Mouse (Mus musculus) heart, adult 11 months (tissue): ENCODE measurements around the gene Cbr2.

ENCODE experiments used
- DNase-seq: peaks from one replicate; pipeline ENCODE4 v3.0.0; 2022

Gene Cbr2

DNA sequence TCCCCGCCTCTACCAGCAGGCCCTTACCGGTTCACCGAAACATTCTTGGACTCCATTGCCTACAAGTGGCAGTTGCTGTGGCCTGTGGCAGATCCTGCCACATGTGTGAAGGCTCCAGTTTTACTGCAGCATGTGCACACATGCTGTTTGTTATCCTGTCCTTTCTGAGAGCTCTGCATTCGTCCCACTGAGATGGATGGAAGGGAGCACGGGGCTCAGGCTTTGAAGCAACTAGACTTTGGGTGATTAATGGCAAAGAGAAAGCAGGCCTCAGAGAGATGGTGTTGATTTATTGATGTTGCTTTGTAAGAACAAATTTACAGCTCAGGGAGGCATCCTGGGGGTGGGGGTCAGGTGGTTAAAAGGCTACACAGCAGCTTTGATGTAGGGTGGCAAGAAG, 21.2 kb downstream of the Cbr2 start:
- DNase-seq: no peak

GRCm38 (mm10) chr11:120709551-120709950, 22.4 kb downstream of the Cbr2 start:
- DNase-seq: no peak

DNA sequence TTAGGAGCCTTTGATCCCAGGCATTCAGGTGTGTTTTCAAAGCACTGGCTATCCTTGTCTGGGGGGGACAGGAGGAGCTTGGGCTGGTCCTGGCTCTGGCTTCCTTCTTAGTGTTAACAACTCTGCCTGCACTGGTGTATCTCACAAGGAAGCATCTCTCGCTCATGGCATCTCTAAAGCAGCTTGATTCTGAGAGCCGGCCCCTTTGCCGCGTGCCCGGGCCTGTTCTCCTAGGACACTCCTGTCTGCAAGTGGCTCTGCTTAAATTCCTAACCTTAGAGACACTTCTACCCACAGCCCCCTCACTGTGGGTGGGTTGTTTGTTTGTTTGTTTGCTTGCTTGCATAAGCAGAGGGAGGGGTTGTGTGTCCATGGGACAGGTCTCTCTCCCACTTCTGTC, 23.9 kb downstream of the Cbr2 start:
- DNase-seq: no peak

DNA sequence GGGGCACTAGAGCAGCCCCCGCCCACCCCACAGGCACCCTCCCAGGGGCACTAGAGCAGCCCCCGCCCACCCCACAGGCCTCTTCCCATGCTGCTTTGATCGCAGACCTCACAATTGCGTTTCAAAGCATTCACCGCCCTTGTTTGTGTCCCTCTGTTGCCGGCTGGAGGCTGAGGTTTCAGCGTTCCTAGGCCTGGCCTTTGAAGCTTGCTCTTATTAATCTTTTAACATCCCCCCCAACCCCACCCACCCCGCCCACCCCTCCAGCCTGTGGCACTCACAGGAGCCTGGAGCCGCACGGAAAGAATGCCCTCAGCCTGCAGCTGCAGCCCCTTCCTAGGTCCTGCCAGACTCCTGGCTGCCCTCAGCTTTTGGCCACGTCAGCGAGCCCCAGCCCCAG, 24.7 kb downstream of the Cbr2 start:
- no peak for DNase-seq

DNA sequence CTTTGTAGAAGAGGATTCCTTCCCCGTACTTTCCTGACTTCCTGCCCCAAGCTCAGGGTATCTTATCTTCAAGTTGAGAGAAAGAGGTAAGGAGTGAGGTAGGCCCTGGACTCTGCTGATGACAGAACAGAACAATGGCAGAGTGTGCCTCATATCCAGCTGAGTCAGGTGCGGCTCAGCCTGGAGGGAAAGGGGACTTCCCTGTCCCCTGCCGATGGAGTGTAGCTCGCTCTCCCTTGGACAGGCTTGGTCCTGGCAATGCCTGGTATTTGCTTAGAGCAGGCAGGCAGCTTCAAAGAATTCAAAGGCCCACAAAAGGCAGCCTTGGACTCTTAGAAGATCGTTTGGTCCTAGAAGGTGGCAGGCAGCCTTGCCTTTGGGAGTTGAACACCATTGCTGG, 25.8 kb downstream of the Cbr2 start:
- no peak for DNase-seq

DNA sequence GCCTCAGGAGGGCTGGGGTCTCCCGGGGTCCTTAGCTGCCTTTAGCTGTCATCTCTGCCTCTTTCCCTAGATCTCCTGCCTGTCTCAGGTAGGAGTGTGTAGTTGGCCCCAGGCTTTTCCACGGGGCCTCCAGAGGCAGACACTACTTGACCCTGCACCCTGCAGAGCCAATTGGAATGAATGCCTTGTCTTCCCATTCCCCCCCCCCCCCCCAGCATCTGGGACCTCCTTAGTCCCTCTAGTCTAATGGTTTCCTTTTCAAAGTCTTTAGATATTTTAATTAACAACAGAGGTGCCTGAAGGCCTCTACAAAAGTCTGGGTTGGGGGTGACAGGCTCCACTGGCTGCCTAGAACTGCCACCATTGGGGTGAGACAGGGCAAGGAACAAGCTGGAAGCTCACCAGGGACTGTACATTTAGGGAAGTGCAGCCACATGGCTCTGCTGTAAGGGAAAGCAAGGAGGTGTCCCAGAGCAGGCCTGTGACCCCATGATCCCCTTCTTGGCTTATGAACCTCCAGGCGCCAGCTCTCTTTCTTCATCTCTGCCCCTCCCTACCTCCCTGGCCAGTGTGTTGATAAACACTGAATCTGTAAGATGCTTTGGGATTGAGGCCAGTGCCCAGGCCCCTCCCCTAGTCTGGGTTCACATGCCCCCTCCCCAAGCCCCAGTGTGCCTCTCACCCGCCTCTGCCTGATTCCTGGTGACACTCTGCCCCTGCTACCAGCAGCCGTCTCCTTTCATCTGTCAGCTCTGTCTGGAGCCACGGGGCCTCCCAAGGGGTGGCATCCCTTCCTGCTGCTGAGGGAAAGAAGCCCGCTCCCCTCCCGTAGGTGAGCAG, 27.2 kb downstream of the Cbr2 start:
- DNase-seq: no peak

DNA sequence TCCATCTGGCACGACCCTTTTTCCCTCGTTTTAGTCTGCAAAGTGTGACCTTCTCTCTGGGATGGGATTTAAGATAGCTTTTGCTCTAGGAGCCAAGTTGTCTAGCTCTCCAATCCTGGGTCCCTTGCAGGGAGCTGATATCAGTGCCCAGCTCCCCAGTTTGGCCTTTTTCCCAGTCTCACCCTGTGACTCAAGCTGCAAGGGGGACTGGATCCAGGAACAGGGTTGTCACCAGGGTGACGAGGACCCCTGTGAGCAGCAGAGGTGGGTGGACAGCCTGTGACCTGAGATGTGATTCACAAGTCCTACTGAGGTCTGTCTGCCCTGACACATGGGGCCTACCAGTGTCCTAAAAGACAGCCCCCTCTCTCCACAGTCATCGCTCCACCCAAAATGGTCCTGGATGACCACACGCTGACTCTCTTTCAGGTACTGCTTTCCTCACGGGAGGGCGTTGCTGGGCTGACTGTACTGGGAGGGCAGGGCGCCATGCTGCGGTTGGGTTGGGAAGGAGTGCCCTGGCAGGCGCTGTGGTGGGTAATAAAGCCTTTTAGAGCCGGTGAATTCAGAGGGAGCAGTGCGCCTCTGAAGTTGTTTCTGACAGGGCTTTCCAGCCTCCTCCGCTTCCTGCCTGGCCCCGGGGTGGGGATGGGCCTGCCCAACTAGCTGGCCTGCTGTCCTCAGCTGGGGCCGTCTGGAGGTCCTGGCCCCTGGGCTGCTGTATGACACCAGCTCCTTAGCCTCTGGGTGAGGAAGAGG, 28.0 kb downstream of the Cbr2 start:
- no peak for DNase-seq

DNA sequence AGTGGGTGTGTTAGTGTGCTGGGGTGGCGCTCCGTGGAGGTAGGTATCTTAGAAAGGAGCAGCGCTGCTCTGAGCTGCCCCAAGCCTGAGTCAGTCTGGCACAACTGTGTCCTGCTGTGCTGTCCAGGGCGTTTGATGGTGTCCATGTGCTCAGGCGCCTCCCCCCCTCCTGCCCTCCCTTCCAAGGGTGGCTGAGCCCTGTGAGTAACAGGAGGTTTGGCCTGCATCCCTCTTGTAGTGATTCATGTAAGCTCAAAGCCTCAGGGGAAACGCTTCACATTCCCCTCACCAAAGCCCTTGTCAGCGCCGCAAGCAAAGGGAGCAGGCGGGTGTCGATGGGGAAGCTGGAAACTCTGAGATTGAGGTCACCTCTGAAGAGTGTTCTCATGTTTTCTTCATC, 34.2 kb downstream of the Cbr2 start:
- peak; percentile 98 for DNase-seq

GRCm38 (mm10) chr11:120696568-120696967, 35.3 kb downstream of the Cbr2 start:
- no peak for DNase-seq

GRCm38 (mm10) chr11:120695641-120696040, 36.3 kb downstream of the Cbr2 start:
- no peak for DNase-seq

DNA sequence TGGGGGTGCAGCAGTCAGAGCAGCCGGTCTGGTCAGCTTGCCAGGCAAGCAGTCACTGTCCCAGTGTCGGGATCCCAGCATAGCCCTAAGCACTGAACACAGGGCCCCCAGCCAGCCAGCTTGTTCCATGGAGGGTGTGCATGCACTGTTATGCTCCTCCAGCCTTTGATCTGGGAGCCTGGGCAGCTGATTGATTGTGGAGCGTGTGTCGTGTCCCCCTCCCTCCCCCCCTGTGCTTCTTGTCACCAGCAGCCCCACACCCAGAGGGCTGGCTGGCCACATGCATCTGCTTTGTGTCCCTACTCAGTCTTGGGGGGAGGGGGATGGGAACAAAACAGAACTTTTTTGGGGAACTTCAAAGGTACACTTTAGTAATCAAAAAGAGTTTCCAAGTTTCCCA, 36.7 kb downstream of the Cbr2 start:
- no peak for DNase-seq

- DNase-seq: no peak
Measured at GRCm38 (mm10) chr11:120693461-120693860, 38.5 kb downstream of the Cbr2 start.

DNA sequence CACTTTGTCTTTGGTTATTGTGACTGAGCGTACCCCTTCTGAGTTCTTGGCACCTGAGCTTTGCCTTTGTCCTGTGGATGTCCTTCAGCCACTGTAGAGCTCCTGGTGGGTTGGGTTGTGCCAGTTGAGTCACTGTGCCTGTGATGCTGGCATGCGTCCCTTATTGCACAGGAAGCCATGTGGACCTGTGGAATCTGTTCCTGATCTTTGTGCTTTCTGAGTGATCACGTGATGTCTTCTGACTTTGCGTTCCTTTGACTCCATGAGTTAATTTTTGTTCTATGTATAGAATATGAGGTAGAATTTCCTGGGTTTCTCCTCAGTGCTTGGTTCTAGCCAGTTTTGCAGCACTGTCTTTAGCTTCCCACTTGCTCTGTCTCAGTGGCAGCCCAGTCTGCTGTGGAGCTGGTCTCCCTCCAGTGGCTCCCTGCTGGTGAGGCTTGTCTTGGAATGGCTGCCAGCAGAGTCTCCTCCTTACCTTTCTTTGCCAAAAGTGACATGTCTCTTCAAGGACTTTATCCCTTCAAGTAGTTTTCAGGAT, 39.4 kb downstream of the Cbr2 start:
- no peak for DNase-seq

GRCm38 (mm10) chr11:120689365-120689764, 42.5 kb downstream of the Cbr2 start:
- no peak for DNase-seq

DNA sequence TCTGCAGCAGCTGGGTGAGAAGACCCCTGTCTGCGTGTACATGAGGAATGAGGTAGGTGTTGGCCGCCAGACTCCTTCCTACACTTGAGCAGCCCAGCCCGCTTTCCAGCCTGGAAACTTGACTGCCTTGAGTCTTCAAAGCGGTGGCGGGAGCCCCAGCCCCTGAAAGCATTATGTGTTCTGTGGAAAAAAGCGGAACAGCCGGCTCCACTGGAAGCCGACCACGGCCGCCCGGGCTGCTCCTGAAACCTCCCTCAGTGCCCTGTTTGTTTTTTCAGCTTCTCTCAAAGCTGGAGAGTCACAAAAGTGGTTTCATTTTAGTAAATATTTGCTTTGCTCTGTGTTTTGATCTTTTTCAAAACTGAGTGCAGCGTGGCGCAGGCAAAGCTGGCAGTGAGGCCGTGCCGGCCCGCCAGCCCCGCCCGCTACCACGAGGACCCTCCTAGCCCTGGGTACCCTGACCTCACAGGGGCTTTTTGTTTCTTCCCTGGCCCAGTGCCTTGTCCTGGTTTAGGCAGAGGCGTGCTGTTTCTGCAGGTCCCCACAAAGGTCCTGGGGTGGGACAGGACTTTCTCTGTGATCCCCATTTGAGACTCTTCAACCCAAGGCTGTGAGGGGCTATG, 45.2 kb downstream of the Cbr2 start:
- DNase-seq: no peak

GRCm38 (mm10) chr11:120684660-120685059, 47.3 kb downstream of the Cbr2 start:
- DNase-seq: no peak

- DNase-seq: no peak
Measured at GRCm38 (mm10) chr11:120684086-120684485, 47.8 kb downstream of the Cbr2 start.

DNA sequence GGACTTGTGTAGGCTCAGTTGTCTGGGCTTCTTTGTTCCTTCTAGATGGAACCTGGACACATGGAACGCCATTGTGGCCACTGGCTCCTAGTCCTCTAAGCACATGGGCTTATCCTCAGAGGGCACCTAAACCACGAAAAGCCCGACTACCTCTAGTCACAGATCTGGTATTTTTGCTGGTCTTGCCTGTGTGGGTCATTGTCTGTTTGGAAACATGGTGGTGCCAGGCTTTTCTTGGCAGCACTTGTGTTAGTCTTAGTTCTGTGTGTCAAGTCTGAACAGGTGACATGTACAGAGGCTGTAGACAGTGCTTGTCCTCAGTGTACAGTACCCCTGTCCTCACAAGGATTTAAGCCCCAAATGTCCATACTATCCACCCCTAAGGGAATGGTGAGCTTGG, 48.4 kb downstream of the Cbr2 start:
- no peak for DNase-seq

- no peak for DNase-seq
Measured at GRCm38 (mm10) chr11:120682683-120683082, 49.2 kb downstream of the Cbr2 start.

DNA sequence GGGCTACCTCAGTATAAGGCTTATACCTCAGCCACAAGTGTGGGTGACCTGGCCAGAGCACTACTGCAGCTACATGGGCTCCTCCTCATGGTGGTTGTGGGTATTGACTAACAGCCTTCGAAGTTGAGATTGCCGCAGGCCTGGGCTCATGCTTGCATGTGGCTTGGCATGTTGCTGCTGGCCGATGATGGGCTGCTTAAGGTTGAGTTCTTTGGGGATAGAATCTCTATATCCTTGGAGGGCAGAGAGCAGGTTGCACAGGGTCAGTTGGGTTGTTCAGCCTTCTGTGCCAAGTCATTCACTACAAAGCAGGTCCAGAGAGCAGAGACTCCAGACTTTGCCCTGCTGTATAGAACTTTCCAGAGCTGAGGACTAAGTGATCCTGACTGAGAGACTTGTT, 52.0 kb downstream of the Cbr2 start:
- no peak for DNase-seq
